Mouse (Mus musculus) heart, embryonic 15.5 days (tissue): Measurements from ENCODE around the gene Rpl6. TPM values are rescaled to one million over a fixed set of nuclear protein-coding genes. Genes with fewer than 3 reads are reported as not detected.
A peak's percentile ranks its signal among the peaks of the same experiment; 100 is the strongest.
"Not testable (repeated sequence)": the region's sequence is repeated elsewhere in the genome, so short reads cannot be mapped to it uniquely, and the experiment has no call there.

Source experiments
- ATAC-seq: fragments of 200-750 bp; cut with Nextera tagmentation; replicated peaks from 2 replicates; pipeline ENCODE4 v1.8.0; 2017; ENCODE audit warnings: low read depth, moderate TSS enrichment; ENCODE audit not compliant: insufficient number of reproducible peaks, insufficient read depth, low FRiP score
- H3K27ac ChIP-seq: fragments of 300-500 bp; sonication (generic); 2 replicates; pipeline ENCODE4 v1.5.1; 2015; ENCODE audit warnings: mild to moderate bottlenecking, inconsistent platforms
- H3K27me3 ChIP-seq: fragments of 300-500 bp; sonication (generic); 2 replicates; pipeline ENCODE4 v1.6.1; 2015; ENCODE audit warnings: inconsistent platforms
- H3K36me3 ChIP-seq: fragments of 300-500 bp; sonication (generic); 2 replicates; pipeline ENCODE4 v1.6.1; 2015; ENCODE audit warnings: mild to moderate bottlenecking, inconsistent platforms
- H3K4me1 ChIP-seq: fragments of 300-500 bp; sonication (generic); replicated peaks from 2 replicates; pipeline ENCODE4 v1.6.1; 2015; ENCODE audit warnings: inconsistent platforms
- H3K4me2 ChIP-seq: fragments of 300-500 bp; sonication (generic); 2 replicates; pipeline ENCODE4 v1.6.1; 2015; ENCODE audit warnings: inconsistent platforms, mild to moderate bottlenecking, moderate library complexity
- H3K4me3 ChIP-seq: fragments of 300-500 bp; sonication (generic); 2 replicates; pipeline ENCODE4 v1.5.1; 2015; ENCODE audit warnings: mild to moderate bottlenecking, inconsistent platforms
- H3K9ac ChIP-seq: fragments of 300-500 bp; sonication (generic); 2 replicates; pipeline ENCODE4 v1.6.1; 2015; ENCODE audit warnings: mild to moderate bottlenecking, inconsistent platforms
- H3K9me3 ChIP-seq: fragments of 300-500 bp; sonication (generic); replicated peaks from 2 replicates; pipeline ENCODE4 v1.6.1; 2016; ENCODE audit warnings: inconsistent platforms
- WGBS: fragments of 180-500 bp; shearing (Covaris S2); methylation state at CpG from one replicate; pipeline ENCODE4 v1.1.7; 2015; ENCODE audit warnings: mixed read lengths; 5-methylcytosine and 5-hydroxymethylcytosine counted together
- polyA plus RNA-seq: library from polyadenylated mRNA; unstranded; fragments of >200 nt; fragmentation: Nextera tagmentation; extraction: Ambion mirVana; gene quantifications from 2 replicates; pipeline ENCODE4 v1.2.1, GENCODE M21; 2015

Rpl6 gene
- polyA plus RNA-seq, 1 experiment from 2014 or later: 339 TPM

- Histone ChIP-seq H3K4me3 (no peak overlapping the region), H3K27me3 (no peaks in the 10 kb centered on the region), H3K4me2 (no peak overlapping the region), H3K4me1 (peaks cover 17% of the 10 kb centered on the region), H3K27ac (no peak overlapping the region), H3K9ac (no peak overlapping the region), H3K36me3 (no peaks in the 10 kb centered on the region), H3K9me3 (no peaks in the 10 kb centered on the region)
- no peak for ATAC-seq
- 46% methylated on average over 3 of the region's 3 CpGs for WGBS
These were observed 22.1 kb downstream of the Rpl6 start for GRCm38 (mm10) chr5:121226406-121226805.

GRCm38 (mm10) chr5:121226845-121227244, 22.6 kb downstream of the Rpl6 start:
- H3K4me2 ChIP-seq: no peak overlapping the region
- no peaks in the 10 kb centered on the region for H3K27me3 ChIP-seq
- no peaks in the 10 kb centered on the region for H3K9me3 ChIP-seq
- H3K4me1 ChIP-seq: peaks cover 13% of the 10 kb centered on the region
- no peaks in the 10 kb centered on the region for H3K36me3 ChIP-seq
- WGBS: 79% methylated on average over 4 of the region's 4 CpGs
- H3K27ac ChIP-seq: no peak overlapping the region
- H3K9ac ChIP-seq: no peak overlapping the region
- ATAC-seq: no peak
- H3K4me3 ChIP-seq: no peak overlapping the region

- H3K4me3 ChIP-seq, H3K9me3 ChIP-seq, H3K27ac ChIP-seq, H3K36me3 ChIP-seq, H3K27me3 ChIP-seq, H3K4me2 ChIP-seq, ATAC-seq, H3K9ac ChIP-seq: not testable (repeated sequence)
- peaks cover 12% of the 10 kb centered on the region for H3K4me1 ChIP-seq
- 83% methylated on average over 1 of the region's 1 CpGs for WGBS
These were observed 23.0 kb downstream of the Rpl6 start for GRCm38 (mm10) chr5:121227330-121227729.

GRCm38 (mm10) chr5:121229182-121229581, 24.9 kb downstream of the Rpl6 start:
- Histone ChIP-seq H3K4me3 (no peak overlapping the region), H3K9me3 (no peaks in the 10 kb centered on the region), H3K36me3 (no peaks in the 10 kb centered on the region; the same call in 1 of the 2 replicates), H3K27ac (no peak overlapping the region), H3K4me2 (no peak overlapping the region), H3K4me1 (peaks cover 12% of the 10 kb centered on the region), H3K9ac (no peak overlapping the region), H3K27me3 (no peaks in the 10 kb centered on the region)
- ATAC-seq: no peak
- WGBS: 86% methylated on average over 2 of the region's 2 CpGs

- Histone ChIP-seq H3K27ac (no peak overlapping the region), H3K36me3 (no peaks in the 10 kb centered on the region; the same call in 1 of the 2 replicates), H3K9me3 (no peaks in the 10 kb centered on the region), H3K27me3 (no peaks in the 10 kb centered on the region), H3K4me1 (peaks cover 11% of the 10 kb centered on the region), H3K4me3 (no peak overlapping the region), H3K9ac (no peak overlapping the region), H3K4me2 (no peak overlapping the region)
- no peak for ATAC-seq
- 71% methylated on average over 9 of the region's 9 CpGs for WGBS
These were observed 26.5 kb downstream of the Rpl6 start for GRCm38 (mm10) chr5:121230811-121231210.

- Histone ChIP-seq H3K4me2 (no peak overlapping the region), H3K9me3 (no peaks in the 10 kb centered on the region), H3K9ac (no peak overlapping the region), H3K27ac (no peak overlapping the region), H3K4me1 (peaks cover 9% of the 10 kb centered on the region), H3K4me3 (no peak overlapping the region), H3K36me3 (no peaks in the 10 kb centered on the region; the same call in 1 of the 2 replicates), H3K27me3 (no peaks in the 10 kb centered on the region)
- ATAC-seq: no peak
- 93% methylated on average over 1 of the region's 1 CpGs for WGBS
These were observed 28.5 kb downstream of the Rpl6 start for GRCm38 (mm10) chr5:121232789-121233188.

- no peaks in the 10 kb centered on the region; the same call in 1 of the 2 replicates for H3K36me3 ChIP-seq
- no peak overlapping the region for H3K9ac ChIP-seq
- H3K4me2 ChIP-seq: no peak overlapping the region
- peaks cover 9% of the 10 kb centered on the region for H3K4me1 ChIP-seq
- H3K27me3 ChIP-seq: no peaks in the 10 kb centered on the region
- H3K9me3 ChIP-seq: no peaks in the 10 kb centered on the region
- H3K4me3 ChIP-seq: no peak overlapping the region
- ATAC-seq: no peak
- whole genome bisulfite sequencing: 53% methylated on average over 2 of the region's 2 CpGs
- no peak overlapping the region for H3K27ac ChIP-seq
These were observed 29.4 kb downstream of the Rpl6 start for GRCm38 (mm10) chr5:121233726-121234125.

- H3K4me3 ChIP-seq: no peak overlapping the region
- 0 out of 2 replicates have a peak overlapping the region, but pooled peaks have one; percentile 15 for H3K4me2 ChIP-seq
- H3K27me3 ChIP-seq: no peaks in the 10 kb centered on the region
- no peak overlapping the region for H3K9ac ChIP-seq
- peak overlapping the region; percentile 61; the same call in 1 of the 2 replicates for H3K27ac ChIP-seq
- no peaks in the 10 kb centered on the region for H3K9me3 ChIP-seq
- ATAC-seq: 0 out of 2 replicates have a peak, but pooled peaks have one; percentile 70
- WGBS: 20% methylated on average over 5 of the region's 5 CpGs
- H3K36me3 ChIP-seq: no peaks in the 10 kb centered on the region; the same call in 1 of the 2 replicates
- H3K4me1 ChIP-seq: peaks cover 7% of the 10 kb centered on the region
These were observed 31.9 kb downstream of the Rpl6 start for GRCm38 (mm10) chr5:121236171-121236570.

- Histone ChIP-seq H3K27ac (no peak overlapping the region), H3K9me3 (no peaks in the 10 kb centered on the region)
- 86% methylated on average over 2 of the region's 2 CpGs for WGBS
These were observed 33.9 kb downstream of the Rpl6 start for GRCm38 (mm10) chr5:121238208-121238607.

GRCm38 (mm10) chr5:121239846-121240245, 35.6 kb downstream of the Rpl6 start:
- Histone ChIP-seq H3K27ac (no peak overlapping the region), H3K4me2 (no peak overlapping the region)

More at GRCm38 (mm10) chr5:121238208-121238607, 33.9 kb downstream of the Rpl6 start:
- H3K4me2 ChIP-seq: no peak overlapping the region
- no peak for ATAC-seq
- H3K4me3 ChIP-seq: no peak overlapping the region
- no peak overlapping the region for H3K9ac ChIP-seq
- peaks cover 7% of the 10 kb centered on the region for H3K4me1 ChIP-seq
- H3K36me3 ChIP-seq: no peaks in the 10 kb centered on the region
- H3K27me3 ChIP-seq: no peaks in the 10 kb centered on the region

GRCm38 (mm10) chr5:121241182-121241581, 36.9 kb downstream of the Rpl6 start:
- no peak overlapping the region for H3K4me2 ChIP-seq
- no peak overlapping the region for H3K27ac ChIP-seq

More at GRCm38 (mm10) chr5:121239846-121240245, 35.6 kb downstream of the Rpl6 start:
- Histone ChIP-seq H3K4me1 (peaks cover 7% of the 10 kb centered on the region), H3K4me3 (no peak overlapping the region), H3K9me3 (no peaks in the 10 kb centered on the region), H3K36me3 (no peaks in the 10 kb centered on the region), H3K27me3 (no peaks in the 10 kb centered on the region), H3K9ac (no peak overlapping the region)
- WGBS: 72% methylated on average over 5 of the region's 5 CpGs
- ATAC-seq: no peak

GRCm38 (mm10) chr5:121242261-121242660, 38.0 kb downstream of the Rpl6 start:
- Histone ChIP-seq H3K4me1 (0 out of 2 replicates have a peak, but pooled peaks cover 4% of the 10 kb centered on the region), H3K4me2 (no peak overlapping the region), H3K27ac (no peak overlapping the region), H3K9me3 (no peaks in the 10 kb centered on the region), H3K27me3 (no peaks in the 10 kb centered on the region), H3K4me3 (no peak overlapping the region), H3K36me3 (no peaks in the 10 kb centered on the region), H3K9ac (no peak overlapping the region)
- 29% methylated on average over 1 of the region's 1 CpGs for WGBS
- no peak for ATAC-seq

More at GRCm38 (mm10) chr5:121241182-121241581, 36.9 kb downstream of the Rpl6 start:
- no peak for ATAC-seq
- Histone ChIP-seq H3K27me3 (no peaks in the 10 kb centered on the region), H3K9me3 (no peaks in the 10 kb centered on the region), H3K4me1 (peaks cover 10% of the 10 kb centered on the region), H3K4me3 (no peak overlapping the region), H3K9ac (no peak overlapping the region), H3K36me3 (no peaks in the 10 kb centered on the region)
